Mouse (Mus musculus) stomach, postnatal 0 days (tissue): ENCODE measurements at regions not wholly inside any gene's neighbourhood (a gene's known extent, or its start where the extent isn't known, plus 50 kb on each side); places are given as distances from the start of the nearest gene placed in this dataset.

ENCODE experiments used
- ATAC-seq: fragments of 200-750 bp; cut with Nextera tagmentation; 2 replicates; pipeline ENCODE4 v1.8.0; 2017; ENCODE audit not compliant: low FRiP score, low TSS enrichment
- DNase-seq: peaks from one replicate; pipeline ENCODE4 v3.0.0-alpha.2; 2016; ENCODE audit warnings: low spot score
- H3K27ac ChIP-seq: fragments of 300-500 bp; sonication (generic); replicated peaks from 2 replicates; pipeline ENCODE4 v1.5.1; 2014; ENCODE audit warnings: mild to moderate bottlenecking, control low read depth
- H3K27me3 ChIP-seq: fragments of 300-500 bp; sonication (generic); 2 replicates; pipeline ENCODE4 v1.6.1; 2014; ENCODE audit warnings: low read length; ENCODE audit not compliant: control insufficient read depth, insufficient read depth
- H3K36me3 ChIP-seq: fragments of 300-500 bp; sonication (generic); 2 replicates; pipeline ENCODE4 v1.6.1; 2014; ENCODE audit warnings: low read length, mixed read lengths; ENCODE audit not compliant: control insufficient read depth, insufficient read depth
- H3K4me1 ChIP-seq: fragments of 300-500 bp; sonication (generic); replicated peaks from 2 replicates; pipeline ENCODE4 v1.6.1; 2014; ENCODE audit warnings: antibody characterized with exemption; ENCODE audit not compliant: control insufficient read depth, insufficient read depth
- H3K4me2 ChIP-seq: fragments of 300-500 bp; sonication (generic); replicated peaks from 2 replicates; pipeline ENCODE4 v1.6.1; 2014; ENCODE audit warnings: low read depth, mild to moderate bottlenecking, control low read depth, moderate library complexity
- H3K4me3 ChIP-seq: fragments of 300-500 bp; sonication (generic); 2 replicates; pipeline ENCODE4 v1.5.1; 2014; ENCODE audit warnings: low read depth, low read length, control low read depth
- H3K9ac ChIP-seq: fragments of 300-500 bp; sonication (generic); 2 replicates; pipeline ENCODE4 v1.6.1; 2014; ENCODE audit warnings: mild to moderate bottlenecking, low read length, control low read depth, mixed read lengths
- H3K9me3 ChIP-seq: fragments of 300-500 bp; sonication (generic); 2 replicates; pipeline ENCODE4 v1.6.1; 2016; ENCODE audit warnings: low read length; ENCODE audit not compliant: control insufficient read depth
- CTCF ChIP-seq: IDR thresholded peaks from 2 replicates; pipeline ENCODE4 v1.5.1; 2016; ENCODE audit warnings: antibody characterized with exemption, low read depth, mild to moderate bottlenecking, moderate library complexity
- EP300 ChIP-seq: optimal IDR thresholded peaks from 2 replicates; pipeline ENCODE3; 2016; ENCODE audit warnings: antibody characterized with exemption
- WGBS: fragments of 180-500 bp; shearing (Covaris S2); extraction: QIAGEN DNeasy Blood & Tissue Kit; methylation state at CpG from one replicate; pipeline ENCODE4 v1.1.7; 2014; 5-methylcytosine and 5-hydroxymethylcytosine counted together

- 48% methylated on average over 6 of the region's 6 CpGs for WGBS
- TF ChIP-seq CTCF (no peak), EP300 (no peak)
- DNase-seq (no peak), ATAC-seq (no peak)
- H3K36me3 ChIP-seq, result no peaks in the 10 kb centered on the region
- H3K27ac ChIP-seq, result no peak overlapping the region
- no peaks in the 10 kb centered on the region for H3K9me3 ChIP-seq
- H3K4me1 ChIP-seq, result no peaks in the 10 kb centered on the region
- no peaks in the 10 kb centered on the region for H3K27me3 ChIP-seq
- H3K4me3 ChIP-seq, result no peak overlapping the region
- H3K4me2 ChIP-seq, result no peak overlapping the region
- H3K9ac ChIP-seq, result no peak overlapping the region
Measured at GRCm38 (mm10) chr17:27329791-27330190, 125.5 kb upstream of the Lemd2 start.

DNA sequence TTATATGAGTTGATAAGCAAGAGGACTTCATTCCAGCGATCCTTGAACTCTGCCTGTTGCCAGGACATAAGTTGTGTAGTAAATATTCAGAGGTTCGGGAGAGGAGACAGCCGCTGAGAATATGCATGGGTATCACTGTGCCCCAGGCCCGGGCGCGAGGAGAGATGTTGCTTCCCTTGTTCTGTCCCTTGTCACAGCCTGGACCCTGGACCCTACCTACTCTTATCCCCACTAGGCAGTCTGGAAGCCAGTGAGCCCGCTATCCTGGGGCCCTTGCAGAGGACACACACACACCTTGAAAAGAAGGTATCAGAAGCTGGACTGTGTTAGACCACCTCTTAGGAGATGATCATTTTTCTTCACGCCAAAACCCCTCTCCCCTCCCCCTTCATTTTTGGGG lies 124.9 kb upstream of the Lemd2 start:
- H3K27me3 ChIP-seq, result no peaks in the 10 kb centered on the region
- H3K9ac ChIP-seq, result no peak overlapping the region
- TF ChIP-seq EP300, result no peak
- no peak for TF ChIP-seq CTCF
- WGBS, result 89% methylated on average over 8 of the region's 8 CpGs
- DNase-seq, result no peak
- H3K36me3 ChIP-seq, result no peaks in the 10 kb centered on the region
- H3K9me3 ChIP-seq, result no peaks in the 10 kb centered on the region
- H3K4me1 ChIP-seq, result no peaks in the 10 kb centered on the region
- H3K27ac ChIP-seq, result no peak overlapping the region
- no peak overlapping the region for H3K4me3 ChIP-seq
- ATAC-seq, result no peak
- no peak overlapping the region for H3K4me2 ChIP-seq

DNA sequence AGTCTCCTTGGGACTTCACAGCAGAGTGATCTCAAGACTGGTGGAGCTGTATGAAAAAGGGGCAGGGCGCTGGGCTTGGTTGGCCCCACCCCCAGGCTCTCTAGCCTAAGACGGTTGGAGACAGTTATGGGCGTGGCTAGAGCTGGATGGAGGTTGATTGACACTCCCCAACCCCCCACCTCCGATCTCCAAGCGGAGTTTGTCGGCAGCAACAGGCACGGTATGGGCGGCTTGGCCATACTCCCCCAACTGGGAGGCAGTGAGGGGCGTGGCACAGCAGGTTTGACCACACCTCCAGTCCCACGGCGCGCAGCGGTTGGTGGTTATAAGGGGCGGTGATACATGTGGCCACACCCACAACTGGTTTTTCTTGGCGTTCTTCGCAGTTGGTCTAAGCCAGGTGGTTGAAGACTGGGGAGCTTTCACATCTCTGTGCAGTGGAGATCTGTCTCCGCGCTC lies 120.8 kb upstream of the Lemd2 start:
- 5% methylated on average over 18 of the region's 18 CpGs for WGBS
- Histone ChIP-seq H3K27ac (no peak overlapping the region), H3K9ac (no peak overlapping the region), H3K36me3 (no peaks in the 10 kb centered on the region), H3K27me3 (no peaks in the 10 kb centered on the region), H3K9me3 (no peaks in the 10 kb centered on the region), H3K4me1 (no peaks in the 10 kb centered on the region), H3K4me2 (peak overlapping the region; percentile 44), H3K4me3 (peak overlapping the region; percentile 22)
- TF ChIP-seq CTCF (no peak), EP300 (no peak)
- peak; percentile 89 for ATAC-seq
- DNase-seq, result peak; percentile 83

GRCm38 (mm10) chr17:27323513-27323912 lies 119.2 kb upstream of the Lemd2 start:
- Histone ChIP-seq H3K27ac (no peak overlapping the region), H3K9me3 (no peaks in the 10 kb centered on the region), H3K9ac (no peak overlapping the region), H3K4me1 (no peaks in the 10 kb centered on the region), H3K36me3 (no peaks in the 10 kb centered on the region), H3K27me3 (no peaks in the 10 kb centered on the region), H3K4me2 (no peak overlapping the region), H3K4me3 (no peak overlapping the region)
- ATAC-seq, result no peak
- TF ChIP-seq CTCF, result no peak
- no peak for DNase-seq
- WGBS, result 50% methylated on average over 2 of the region's 2 CpGs

- Histone ChIP-seq H3K27me3 (no peaks in the 10 kb centered on the region), H3K4me3 (no peak overlapping the region), H3K4me2 (no peak overlapping the region), H3K27ac (no peak overlapping the region), H3K36me3 (no peaks in the 10 kb centered on the region), H3K4me1 (peaks cover 3% of the 10 kb centered on the region), H3K9me3 (no peaks in the 10 kb centered on the region), H3K9ac (no peak overlapping the region)
- WGBS, result 68% methylated on average over 6 of the region's 6 CpGs
- no peak for TF ChIP-seq EP300
- no peak for TF ChIP-seq CTCF
- ATAC-seq (no peak), DNase-seq (no peak)
Measured at GRCm38 (mm10) chr17:27322891-27323509, 118.7 kb upstream of the Lemd2 start.

DNA sequence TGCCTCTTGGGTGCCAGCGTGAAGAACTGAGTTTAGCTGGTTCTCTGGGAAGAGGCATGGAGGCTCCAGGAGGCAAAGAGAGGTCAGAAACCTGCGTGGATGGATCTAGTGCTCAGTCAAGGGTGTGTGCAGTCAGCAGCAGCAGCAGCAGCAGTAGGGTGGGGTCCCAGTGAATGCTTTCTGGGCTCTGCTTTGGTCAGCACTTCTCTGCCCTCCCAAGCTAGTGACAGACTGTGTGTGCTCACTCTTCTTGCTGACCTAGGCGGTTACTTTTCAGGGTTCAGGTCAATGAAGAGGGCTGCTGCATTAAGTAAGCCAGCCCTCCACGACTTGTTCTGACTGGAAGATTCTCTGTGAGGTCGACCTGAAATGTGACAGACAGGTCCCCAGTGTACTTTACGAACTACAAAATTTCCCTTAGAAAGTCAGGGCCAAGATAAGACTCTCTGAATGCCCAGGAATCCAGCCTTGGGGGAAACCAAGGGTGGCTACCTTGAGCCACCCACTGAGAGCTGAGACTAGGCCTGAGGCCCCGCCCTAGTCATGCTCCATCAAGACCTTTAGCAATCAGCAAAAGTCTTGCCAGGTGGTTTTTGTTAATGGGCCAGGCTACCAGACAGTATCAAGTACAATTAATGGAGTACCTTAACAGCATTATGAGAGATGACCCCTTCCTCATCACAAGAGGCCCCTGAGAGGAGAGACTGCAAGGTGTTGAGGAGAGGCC lies 114.9 kb upstream of the Lemd2 start:
- H3K9ac ChIP-seq, result no peak overlapping the region
- peaks cover 8% of the 10 kb centered on the region for H3K4me1 ChIP-seq
- 66% methylated on average over 7 of the region's 7 CpGs for WGBS
- TF ChIP-seq CTCF (no peak), EP300 (no peak)
- H3K4me2 ChIP-seq, result no peak overlapping the region
- no peaks in the 10 kb centered on the region for H3K36me3 ChIP-seq
- H3K4me3 ChIP-seq, result no peak overlapping the region
- ATAC-seq (no peak), DNase-seq (no peak)
- H3K27me3 ChIP-seq, result no peaks in the 10 kb centered on the region
- no peak overlapping the region for H3K27ac ChIP-seq
- no peaks in the 10 kb centered on the region for H3K9me3 ChIP-seq
